Mouse (Mus musculus) fat pad, adult 2 months (tissue): ENCODE measurements around the gene Asgr2.
"Not testable (repeated sequence)": the region's sequence is repeated elsewhere in the genome, so short reads cannot be mapped to it uniquely, and the experiment has no call there.

Experiments used
- DNase-seq: peaks from one replicate; pipeline ENCODE4 v3.0.0-alpha.2; 2011; ENCODE audit warnings: low read depth, low spot score; ENCODE audit errors: extremely low read depth

The Asgr2 gene

DNA sequence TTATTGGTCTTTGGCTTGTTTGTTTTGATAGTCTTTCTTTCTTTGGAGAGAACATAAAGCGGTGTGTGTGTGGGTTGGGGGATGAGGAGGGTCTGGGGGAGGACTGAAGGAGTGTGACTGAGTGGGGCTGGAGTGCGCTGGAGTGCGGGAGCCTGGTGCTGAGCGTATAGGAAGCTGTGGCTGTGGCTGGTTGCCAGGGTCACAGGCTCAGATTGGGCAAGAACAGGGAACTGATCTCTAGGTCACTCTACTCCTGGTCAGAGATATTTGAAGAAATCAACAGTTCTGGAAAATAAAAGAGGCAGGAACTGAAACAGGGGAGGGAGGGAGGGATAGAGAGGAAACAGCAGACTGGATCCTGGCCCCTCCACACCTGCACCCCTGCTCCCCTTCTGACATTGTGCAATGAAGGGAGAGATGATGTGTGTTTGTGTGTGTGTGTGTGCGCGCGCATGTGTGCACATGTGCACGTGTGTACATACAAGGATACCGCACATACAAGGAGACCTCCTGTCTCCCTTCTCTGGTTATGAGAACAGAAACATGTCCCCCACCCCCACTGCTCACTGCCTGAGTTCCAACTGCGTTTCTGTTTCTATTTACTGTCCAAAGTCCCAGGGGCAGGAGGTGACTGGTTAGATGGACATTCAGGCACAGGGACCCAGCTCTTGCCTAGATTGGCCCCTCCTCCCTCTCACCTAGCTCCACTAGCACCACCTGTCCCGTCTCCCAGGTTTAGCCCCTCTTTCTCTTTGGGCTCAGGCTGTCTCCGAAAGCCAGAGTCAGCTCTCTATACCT is at the start of gene Asgr2:
Asgr2 (plus strand) TSS at position 659 of the 798 bp plus-strand sequence.
- DNase-seq, result no peak

- no peak for DNase-seq
Measured at GRCm38 (mm10) chr11:70043665-70044064, 48.8 kb upstream of the Asgr2 start.

- no peak for DNase-seq
Measured at GRCm38 (mm10) chr11:70045435-70045834, 47.0 kb upstream of the Asgr2 start.

DNA sequence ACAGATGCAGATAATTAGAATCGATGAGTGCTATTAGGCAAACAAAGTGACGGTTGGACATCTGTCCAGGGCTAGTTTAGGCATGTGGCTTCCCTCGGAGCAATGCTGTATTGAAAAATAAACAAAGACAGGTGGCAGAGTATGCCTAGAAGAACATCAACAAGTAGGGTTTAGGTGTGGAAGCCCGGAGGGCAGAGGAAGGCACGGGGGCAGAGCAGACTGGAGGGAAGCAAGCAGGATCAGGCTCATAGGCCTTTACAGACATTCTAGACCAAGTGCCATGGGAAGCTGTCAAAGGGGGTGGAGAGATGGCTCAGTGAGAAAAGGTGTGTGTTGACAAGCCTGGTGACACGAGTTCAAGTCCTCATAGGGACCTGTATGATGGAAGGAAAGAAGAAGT is 43.1 kb upstream of the Asgr2 start:
- DNase-seq, result no peak

GRCm38 (mm10) chr11:70049816-70050215 is 42.6 kb upstream of the Asgr2 start:
- no peak for DNase-seq

DNA sequence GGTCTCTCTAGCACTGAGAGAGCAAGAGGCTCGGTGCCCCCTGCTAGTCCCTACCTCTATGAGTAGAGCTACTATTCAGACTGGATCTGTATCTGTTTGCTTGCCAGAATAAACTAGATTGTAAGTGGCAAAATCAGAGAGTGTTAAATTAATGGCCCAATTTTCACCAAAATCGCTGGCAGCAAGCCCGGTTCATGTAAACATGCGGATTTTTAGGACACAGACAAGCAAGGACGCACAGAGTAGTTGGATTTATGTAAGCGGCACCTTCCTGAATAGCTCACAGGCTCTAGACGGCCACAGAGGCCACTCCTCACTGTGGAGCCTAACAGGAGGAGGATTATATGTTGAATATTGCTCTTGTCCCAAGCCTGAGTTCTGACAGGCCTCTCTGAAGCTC is 39.3 kb upstream of the Asgr2 start:
- no peak for DNase-seq

DNA sequence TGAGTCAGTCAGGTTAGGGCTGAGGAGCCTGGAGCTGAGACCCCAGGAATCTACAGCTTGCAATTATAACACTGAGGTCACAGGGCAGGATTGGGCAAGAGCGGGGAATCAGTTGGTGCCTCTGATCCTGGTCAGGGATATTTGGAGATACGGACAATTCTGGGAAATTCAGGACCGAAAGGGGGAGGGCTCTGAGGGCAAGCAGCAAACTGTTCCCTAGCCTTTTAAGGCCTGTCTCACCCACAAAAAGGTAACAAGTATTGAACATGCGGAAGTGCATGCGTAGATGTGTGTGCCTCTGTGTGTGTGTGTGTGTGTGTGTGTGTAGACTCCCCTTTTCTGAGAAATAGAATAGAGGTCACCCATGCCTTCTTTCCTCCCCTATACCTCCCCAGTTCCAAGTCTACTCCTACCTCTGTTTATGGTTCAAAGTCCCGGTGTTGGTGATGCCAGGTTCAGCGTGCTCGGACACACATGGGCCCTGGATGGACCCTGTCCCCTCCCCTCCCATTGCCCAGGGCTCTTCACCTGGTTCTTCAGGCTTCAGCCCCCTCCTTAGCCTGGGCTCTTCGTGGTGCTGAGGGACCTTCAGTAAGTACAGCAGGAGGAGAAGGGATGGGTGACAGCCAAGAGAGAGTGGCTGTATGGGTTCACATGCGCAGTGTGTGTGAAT is 38.4 kb upstream of the Asgr2 start, which contains the start of gene Asgr1:
Asgr1 (plus strand) TSS at position 188 of the 673 bp plus-strand sequence.
- DNase-seq, result no peak

- DNase-seq, result no peak
Measured at GRCm38 (mm10) chr11:70055618-70056214, 36.7 kb upstream of the Asgr2 start.

DNA sequence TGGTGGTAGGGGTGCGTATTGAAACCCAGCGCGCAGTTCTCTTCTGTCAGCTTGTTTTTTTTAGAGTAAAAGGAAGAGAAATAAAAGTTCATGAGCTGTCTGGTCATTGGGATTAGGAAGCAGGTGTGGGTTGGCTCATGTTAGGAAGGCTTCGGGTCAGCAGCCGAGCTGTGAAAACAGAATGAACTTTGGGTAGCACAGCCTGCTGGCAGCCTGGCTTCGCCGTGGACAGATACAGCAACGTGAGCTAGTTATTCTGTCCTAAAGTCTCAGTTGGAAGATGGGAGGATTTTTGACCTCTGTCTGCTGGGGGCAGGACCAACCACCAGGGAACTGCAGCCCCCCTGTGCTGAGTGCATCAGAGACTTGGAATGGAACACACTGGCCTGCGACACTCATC is 34.6 kb upstream of the Asgr2 start:
- DNase-seq, result no peak

DNA sequence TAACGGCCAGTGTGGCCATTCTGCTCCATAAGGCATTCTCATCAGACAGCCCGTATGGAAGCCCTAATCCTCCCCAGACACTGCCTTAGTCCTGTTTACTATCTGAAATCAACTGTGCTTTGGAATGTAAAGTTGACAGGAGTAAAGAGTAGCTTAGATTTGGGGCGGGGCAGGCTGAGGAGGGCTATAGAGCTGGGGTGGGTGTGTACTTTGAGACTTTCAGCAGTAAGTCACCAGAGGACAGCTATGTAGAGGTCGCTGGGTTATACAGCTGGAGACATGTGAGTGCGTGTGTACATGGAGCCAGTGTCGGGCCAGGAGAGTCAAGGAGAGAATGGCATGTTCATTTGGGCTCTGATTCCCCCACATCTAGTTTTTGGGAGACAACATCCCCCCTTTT is 32.5 kb upstream of the Asgr2 start:
- no peak for DNase-seq

DNA sequence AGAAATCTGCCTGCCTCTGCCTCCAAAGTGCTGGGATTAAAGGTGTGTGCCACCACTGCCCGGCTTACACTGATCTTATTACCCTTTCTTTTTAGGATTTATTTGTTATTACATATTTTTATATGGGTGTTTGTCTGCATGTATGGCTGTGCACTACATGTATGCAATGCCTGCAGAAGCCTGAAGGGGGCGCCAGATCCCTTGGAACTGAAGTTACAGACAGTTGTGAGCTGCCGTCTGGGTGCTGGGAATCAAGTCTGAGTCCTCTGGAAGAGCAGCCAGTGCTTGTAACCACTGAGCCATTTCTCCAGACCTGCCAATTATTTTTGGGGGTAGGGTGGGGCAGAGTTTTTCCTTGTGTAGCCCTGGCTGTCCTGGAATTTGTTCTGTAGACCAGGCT is 29.4 kb upstream of the Asgr2 start:
- no peak for DNase-seq

DNA sequence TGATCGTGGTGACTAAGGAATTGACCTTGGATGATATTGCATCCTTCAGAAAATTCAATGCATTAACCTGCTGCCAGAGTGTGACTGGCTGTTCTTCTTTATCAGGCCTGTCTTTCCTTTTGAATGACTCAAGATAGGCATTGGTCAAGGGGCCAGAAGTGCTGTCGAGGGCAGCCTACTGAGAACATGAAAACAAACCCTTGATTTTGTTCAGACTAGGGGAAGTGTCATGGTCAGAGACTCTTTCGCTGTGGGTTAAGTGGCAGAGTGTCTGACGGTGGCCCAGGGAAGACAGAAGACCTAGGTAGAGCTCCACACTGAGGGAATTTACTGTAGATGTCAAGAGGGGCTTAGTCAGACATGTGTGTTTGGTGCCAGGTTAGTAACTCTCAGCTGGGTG is 25.7 kb upstream of the Asgr2 start:
- no peak for DNase-seq

- DNase-seq, result no peak
Measured at GRCm38 (mm10) chr11:70068245-70068644, 24.2 kb upstream of the Asgr2 start.

- DNase-seq, result peak; percentile 8
Measured at GRCm38 (mm10) chr11:70070057-70070456, 22.4 kb upstream of the Asgr2 start.

GRCm38 (mm10) chr11:70070603-70071002 is 21.8 kb upstream of the Asgr2 start:
- not testable (repeated sequence) for DNase-seq

GRCm38 (mm10) chr11:70074379-70075071 is 17.9 kb upstream of the Asgr2 start:
- DNase-seq, result peak; percentile 11

DNA sequence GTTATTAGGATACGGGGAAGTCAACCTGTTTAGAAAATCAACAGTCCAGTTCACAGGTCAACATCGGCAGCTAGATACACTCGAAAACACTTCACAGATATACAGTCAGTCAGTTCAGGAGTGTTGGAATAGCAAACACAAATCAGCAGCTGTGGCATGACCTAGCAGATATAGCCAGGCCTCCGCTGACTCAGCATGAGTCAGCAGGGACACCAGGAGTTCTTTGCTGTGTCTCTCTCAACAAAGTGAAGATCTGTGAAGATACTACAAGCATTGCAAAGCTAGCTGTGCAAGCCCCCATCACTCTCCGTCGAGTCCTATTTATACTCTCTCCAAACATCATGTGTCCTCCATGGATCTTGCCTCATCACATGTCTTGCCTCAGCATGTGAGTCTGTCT is 16.9 kb upstream of the Asgr2 start:
- DNase-seq, result no peak

DNA sequence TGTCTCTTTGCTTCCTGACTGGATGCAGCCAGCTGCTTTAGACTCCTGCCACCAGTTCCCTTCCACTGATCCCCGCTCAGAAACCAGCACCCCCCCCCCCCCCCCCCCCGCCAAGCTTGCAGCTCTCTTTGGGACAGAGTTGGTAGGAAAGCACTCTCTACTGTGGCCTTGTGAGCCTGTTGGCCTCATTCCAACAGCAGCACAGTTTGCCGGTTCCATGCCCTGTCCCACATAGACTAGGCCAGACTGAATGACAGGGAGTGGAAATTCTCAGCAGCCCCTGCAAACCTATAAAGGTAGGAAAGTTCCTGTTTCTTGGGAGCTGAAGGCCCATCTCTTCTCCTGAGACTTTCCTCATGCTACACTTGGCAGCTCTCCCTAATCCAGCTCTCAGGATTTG is 15.0 kb upstream of the Asgr2 start:
- no peak for DNase-seq

- DNase-seq, result no peak
Measured at GRCm38 (mm10) chr11:70079175-70079574, 13.3 kb upstream of the Asgr2 start.

- DNase-seq, result no peak
Measured at GRCm38 (mm10) chr11:70079928-70080327, 12.5 kb upstream of the Asgr2 start.

DNA sequence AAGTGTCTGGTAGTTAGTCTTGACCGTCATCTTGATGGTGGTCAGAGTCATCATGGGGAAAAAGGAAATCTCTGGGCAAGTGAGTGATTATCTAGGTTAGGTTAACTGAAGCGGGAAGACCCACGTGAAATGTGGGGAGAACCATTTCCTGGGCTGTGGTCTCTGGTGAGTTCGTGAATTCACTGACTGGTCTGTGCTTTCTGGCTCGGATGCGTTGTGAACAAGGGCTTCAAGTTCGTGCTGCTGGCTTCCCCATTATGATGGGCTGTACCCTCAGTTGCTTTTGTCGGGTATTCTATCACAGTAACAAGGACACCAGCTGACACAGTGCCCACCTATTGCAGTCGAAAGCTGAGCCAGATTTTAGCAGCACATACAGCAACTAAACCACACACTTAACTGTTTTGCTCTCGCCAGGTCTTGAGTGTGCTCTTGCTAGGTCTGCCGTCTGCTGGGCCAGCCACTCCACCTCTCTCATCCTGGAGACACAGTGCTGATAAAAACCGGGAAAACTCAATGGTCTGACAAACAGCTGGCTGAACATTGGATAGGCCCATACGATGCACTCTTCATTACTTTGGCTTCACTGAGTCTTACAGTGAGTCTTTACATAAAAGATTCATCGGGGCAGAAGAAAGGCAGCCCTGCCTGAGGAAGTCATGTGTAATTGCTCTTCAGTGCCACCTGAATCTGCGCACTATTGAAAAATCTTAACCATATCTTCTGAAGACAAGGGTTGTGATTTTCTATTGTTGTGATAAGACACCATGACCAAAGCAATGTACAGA is 11.4 kb upstream of the Asgr2 start:
- DNase-seq, result no peak
